Mouse (Mus musculus) limb, embryonic 12.5 days (tissue): ENCODE results near the gene Pxk. TPM values are rescaled to one million over a fixed set of nuclear protein-coding genes. Genes with fewer than 3 reads are reported as not detected.

Experiments
- ATAC-seq: fragments of 200-750 bp; cut with Nextera tagmentation; 2 replicates; pipeline ENCODE4 v1.8.0; 2017; ENCODE audit warnings: low read depth, moderate TSS enrichment; ENCODE audit not compliant: insufficient number of reproducible peaks, insufficient read depth, low FRiP score, low TSS enrichment
- H3K27ac ChIP-seq: fragments of 300-500 bp; sonication (generic); 2 replicates; pipeline ENCODE4 v1.5.1; 2016; ENCODE audit warnings: mild to moderate bottlenecking, moderate library complexity
- H3K27me3 ChIP-seq: fragments of 300-500 bp; sonication (generic); 2 replicates; pipeline ENCODE4 v1.6.1; 2016; ENCODE audit warnings: mild to moderate bottlenecking, moderate library complexity
- H3K36me3 ChIP-seq: fragments of 300-500 bp; sonication (generic); 2 replicates; pipeline ENCODE4 v1.6.1; 2016; ENCODE audit warnings: mild to moderate bottlenecking, moderate library complexity
- H3K4me1 ChIP-seq: fragments of 300-500 bp; sonication (generic); replicated peaks from 2 replicates; pipeline ENCODE4 v1.6.1; 2016
- H3K4me2 ChIP-seq: fragments of 300-500 bp; sonication (generic); 2 replicates; pipeline ENCODE4 v1.6.1; 2016; ENCODE audit warnings: mild to moderate bottlenecking, moderate library complexity
- H3K4me3 ChIP-seq: fragments of 300-500 bp; sonication (generic); replicated peaks from 2 replicates; pipeline ENCODE4 v1.5.1; 2016; ENCODE audit warnings: mild to moderate bottlenecking
- H3K9ac ChIP-seq: fragments of 300-500 bp; sonication (generic); replicated peaks from 2 replicates; pipeline ENCODE4 v1.6.1; 2016; ENCODE audit warnings: mild to moderate bottlenecking, moderate library complexity
- H3K9me3 ChIP-seq: fragments of 300-500 bp; sonication (generic); 2 replicates; pipeline ENCODE4 v1.6.1; 2016; ENCODE audit warnings: mild to moderate bottlenecking, moderate library complexity
- WGBS: fragments of 180-500 bp; shearing (Covaris S2); methylation state at CpG from one replicate; pipeline ENCODE4 v1.1.7; 2016; 5-methylcytosine and 5-hydroxymethylcytosine counted together
- polyA plus RNA-seq: library from polyadenylated mRNA; unstranded; fragments of >200 nt; fragmentation: Nextera tagmentation; extraction: Ambion mirVana; gene quantifications from 2 replicates; pipeline ENCODE4 v1.2.1, GENCODE M21; 2016

Gene Pxk
- polyA plus RNA-seq, 1 experiment from 2014 or later, result 22.8 TPM

DNA sequence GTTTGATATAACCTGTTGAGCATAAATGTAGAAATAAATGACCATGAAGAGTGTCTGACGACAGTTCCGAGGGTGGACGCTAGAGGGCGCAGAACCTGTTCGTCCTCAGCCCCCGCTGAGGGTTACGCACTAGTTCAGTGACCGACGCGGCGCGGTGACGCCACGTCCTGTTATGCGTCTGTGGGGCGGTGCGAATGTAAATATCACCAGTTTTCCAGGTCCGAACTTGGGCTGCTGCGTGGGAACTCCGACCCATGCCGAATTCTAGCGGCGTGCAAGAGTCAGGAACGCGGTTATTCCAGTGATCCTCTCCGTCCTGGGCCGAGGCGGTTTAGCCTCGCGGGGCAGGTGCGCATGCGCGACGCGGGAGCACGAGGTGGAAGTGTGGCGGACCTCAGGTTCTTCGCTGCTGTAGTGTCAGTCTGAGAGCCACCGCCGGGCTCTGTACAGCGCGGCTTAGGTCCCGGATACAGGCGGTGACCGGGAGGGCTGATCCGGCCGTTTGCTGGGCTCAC lies 17.8 kb upstream of the Pxk start, which contains the start of gene Rpp14:
TSS of gene Rpp14 (plus strand) at position 203 of the 515 bp plus-strand sequence.
- no peaks in the 10 kb centered on the region for H3K9me3 ChIP-seq
- H3K27ac ChIP-seq, result peak within 1 kb of the TSS; percentile 96
- peak within 1 kb of the TSS; percentile 88 for H3K4me2 ChIP-seq
- H3K36me3 ChIP-seq, result peaks cover 16% of the 10 kb centered on the region
- ATAC-seq, result peak; percentile 94
- WGBS, result under 1% methylated on average over 47 of the region's 47 CpGs
- H3K4me1 ChIP-seq, result peaks cover 5% of the 10 kb centered on the region
- H3K27me3 ChIP-seq, result no peaks in the 10 kb centered on the region
- H3K4me3 ChIP-seq, result peak within 1 kb of the TSS; percentile 68
- peak within 1 kb of the TSS; percentile 75 for H3K9ac ChIP-seq

DNA sequence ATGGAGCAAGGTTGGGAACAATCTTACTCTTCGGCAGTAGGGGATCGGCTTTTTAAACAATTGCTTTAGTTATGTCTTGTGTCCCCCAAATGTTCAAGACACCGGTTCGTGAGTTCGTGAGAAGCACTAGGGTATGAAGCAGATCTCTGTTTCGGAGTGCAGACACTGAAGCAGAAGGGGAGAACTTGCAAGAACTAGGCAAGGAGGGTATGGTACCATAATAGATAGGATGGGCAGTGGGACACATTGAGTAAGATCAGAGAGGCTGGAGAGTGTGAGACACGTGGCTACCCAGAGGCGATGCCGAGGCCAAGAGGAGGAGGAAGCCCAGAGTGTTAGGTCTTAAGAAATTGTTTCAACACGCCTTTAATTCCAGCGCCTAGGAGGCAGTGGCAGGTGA lies 17.3 kb upstream of the Pxk start:
- Histone ChIP-seq H3K27ac (peak overlapping the region; percentile 96), H3K4me3 (peak overlapping the region; percentile 68), H3K4me2 (peak overlapping the region; percentile 88), H3K4me1 (peaks cover 5% of the 10 kb centered on the region), H3K36me3 (peaks cover 21% of the 10 kb centered on the region), H3K27me3 (no peaks in the 10 kb centered on the region), H3K9ac (peak overlapping the region; percentile 75), H3K9me3 (no peaks in the 10 kb centered on the region)
- ATAC-seq, result no peak
- whole genome bisulfite sequencing, result 4% methylated on average over 11 of the region's 11 CpGs

DNA sequence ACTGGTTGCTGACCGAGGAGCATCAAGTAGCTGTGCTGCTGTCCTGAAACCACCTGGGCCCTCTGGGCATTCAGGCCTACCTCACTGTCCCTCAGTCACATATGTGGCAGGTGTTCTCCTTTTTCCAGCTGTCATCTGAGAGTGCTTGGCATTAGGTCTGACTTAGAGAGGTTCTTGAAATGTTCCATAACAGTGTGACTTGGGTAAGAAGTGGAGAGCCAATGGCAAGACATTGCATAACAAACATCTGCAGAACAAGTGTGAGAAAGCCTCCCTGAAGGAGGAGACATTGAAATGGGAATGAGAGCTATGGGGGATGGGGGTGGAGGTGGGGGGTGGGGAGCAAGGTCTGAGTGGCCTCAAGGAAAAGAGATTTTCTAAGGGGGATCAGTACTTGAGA lies 15.1 kb upstream of the Pxk start:
- WGBS, result 85% methylated on average over 1 of the region's 1 CpGs
- H3K4me3 ChIP-seq, result no peak overlapping the region
- H3K4me1 ChIP-seq, result peaks cover 5% of the 10 kb centered on the region
- peaks cover 43% of the 10 kb centered on the region for H3K36me3 ChIP-seq
- H3K27ac ChIP-seq, result no peak overlapping the region
- no peak overlapping the region; the same call in 1 of the 2 replicates for H3K9ac ChIP-seq
- no peaks in the 10 kb centered on the region for H3K9me3 ChIP-seq
- no peaks in the 10 kb centered on the region for H3K27me3 ChIP-seq
- H3K4me2 ChIP-seq, result no peak overlapping the region
- ATAC-seq, result no peak

DNA sequence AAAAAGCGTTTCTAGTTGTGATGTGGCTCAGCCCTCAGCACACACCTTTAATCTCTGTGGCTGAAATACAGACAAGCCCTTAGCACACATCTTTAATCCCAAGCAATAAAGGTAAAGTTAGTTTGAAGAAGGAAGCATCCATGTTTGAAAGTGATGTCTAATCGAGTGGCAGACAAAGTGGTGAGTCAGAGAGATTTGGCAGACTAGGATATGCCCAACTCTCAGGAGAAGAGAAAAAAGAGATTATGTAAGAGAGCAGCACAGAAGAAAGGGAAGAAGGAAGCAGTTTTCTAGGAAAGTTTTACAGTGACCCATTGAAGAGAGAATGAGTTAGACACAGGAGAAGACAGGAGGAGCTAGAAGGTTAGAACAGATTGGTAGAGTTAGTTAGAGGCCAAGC lies 9.0 kb upstream of the Pxk start:
- H3K4me2 ChIP-seq, result no peak overlapping the region
- WGBS, result 97% methylated on average over 2 of the region's 2 CpGs

DNA sequence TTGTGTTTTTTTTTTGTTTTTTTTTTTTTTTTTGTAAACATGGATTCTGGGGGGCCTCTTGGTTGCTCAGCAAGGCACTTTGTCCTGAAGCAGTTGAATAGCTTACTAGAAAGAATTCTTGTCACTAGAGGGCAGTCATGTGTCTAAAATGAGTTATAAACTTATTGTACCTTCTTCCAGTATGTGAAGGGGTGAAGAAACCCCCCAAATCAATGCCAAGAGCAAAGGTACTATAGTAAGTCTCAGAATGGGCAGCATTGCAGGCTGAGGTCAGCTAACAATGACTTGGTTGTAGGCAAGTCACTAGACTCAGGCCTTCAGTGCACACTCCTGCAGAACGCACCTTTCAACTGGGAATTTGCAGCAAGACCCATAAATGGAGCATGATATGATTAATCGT lies 5.4 kb upstream of the Pxk start:
- no peak overlapping the region for H3K4me3 ChIP-seq
- no peak overlapping the region for H3K4me2 ChIP-seq
- H3K36me3 ChIP-seq, result peaks cover 36% of the 10 kb centered on the region
- H3K27me3 ChIP-seq, result no peaks in the 10 kb centered on the region
- H3K9me3 ChIP-seq, result no peaks in the 10 kb centered on the region
- ATAC-seq, result 0 out of 2 replicates have a peak, but pooled peaks have one; percentile 37
- WGBS, result 93% methylated on average over 2 of the region's 2 CpGs
- H3K27ac ChIP-seq, result no peak overlapping the region
- H3K9ac ChIP-seq, result no peak overlapping the region
- H3K4me1 ChIP-seq, result no peaks in the 10 kb centered on the region

More for the DNA sequence above, 9.0 kb upstream of the Pxk start:
- no peaks in the 10 kb centered on the region for H3K9me3 ChIP-seq
- peaks cover 71% of the 10 kb centered on the region for H3K36me3 ChIP-seq
- no peak for ATAC-seq
- H3K27ac ChIP-seq, result no peak overlapping the region
- H3K4me1 ChIP-seq, result no peaks in the 10 kb centered on the region
- no peak overlapping the region for H3K9ac ChIP-seq
- H3K4me3 ChIP-seq, result no peak overlapping the region
- no peaks in the 10 kb centered on the region for H3K27me3 ChIP-seq

DNA sequence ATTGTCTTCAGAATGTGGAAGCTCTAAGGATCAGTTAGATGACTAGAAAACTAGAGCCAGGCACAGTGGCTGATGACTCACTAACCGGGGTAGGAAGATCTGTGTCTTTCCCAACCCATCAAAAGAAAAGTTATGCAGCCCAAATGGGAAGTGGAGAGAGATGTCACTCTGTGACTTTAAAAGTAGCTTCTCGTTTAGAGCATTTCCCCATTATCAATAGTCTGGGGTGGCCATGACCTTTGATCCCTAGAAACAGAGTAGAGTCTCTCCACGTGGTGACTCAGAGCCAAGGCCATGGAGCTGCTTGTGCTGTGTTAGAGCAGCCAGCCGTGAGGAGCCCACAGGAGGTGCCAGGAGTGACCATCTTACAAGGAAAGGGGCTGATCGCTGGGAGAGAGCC lies 4.6 kb upstream of the Pxk start:
- Histone ChIP-seq H3K36me3 (peaks cover 30% of the 10 kb centered on the region), H3K27me3 (no peaks in the 10 kb centered on the region)
- no peak for ATAC-seq

DNA sequence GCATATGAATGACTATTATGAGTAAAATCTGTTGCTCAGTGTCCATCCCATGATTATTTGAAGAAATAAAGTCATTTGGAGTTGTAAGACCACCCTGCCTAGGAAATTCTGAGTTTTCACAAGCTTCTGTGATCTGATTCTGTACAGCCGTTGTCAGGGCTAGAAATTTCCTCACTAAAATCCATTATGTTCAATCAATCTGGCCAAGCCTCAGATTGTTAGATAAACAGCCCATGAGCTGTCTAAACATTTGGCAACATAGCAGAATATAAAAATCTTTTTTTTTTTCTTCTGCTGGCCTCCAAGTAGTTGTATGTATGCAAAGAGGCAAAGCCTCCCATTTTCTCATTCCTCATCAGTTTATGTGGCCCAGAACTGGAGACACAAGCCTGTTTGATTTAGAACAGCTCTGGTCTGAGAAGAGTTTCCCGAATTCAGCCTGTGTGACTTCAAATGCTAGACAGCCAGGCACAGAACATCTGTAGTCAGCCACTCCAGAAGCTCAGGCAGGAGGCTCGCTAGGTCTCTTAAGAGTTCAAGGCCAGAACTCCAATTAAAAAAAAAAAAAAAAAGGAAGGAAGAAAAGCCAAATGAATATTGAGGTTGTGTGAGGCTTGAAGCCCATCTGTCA lies 3.0 kb upstream of the Pxk start:
- peaks cover 14% of the 10 kb centered on the region for H3K36me3 ChIP-seq
- no peak for ATAC-seq

More for the DNA sequence above, 4.6 kb upstream of the Pxk start:
- Histone ChIP-seq H3K4me2 (no peak overlapping the region), H3K9me3 (no peaks in the 10 kb centered on the region), H3K4me1 (0 out of 2 replicates have a peak, but pooled peaks cover 3% of the 10 kb centered on the region), H3K9ac (no peak overlapping the region), H3K27ac (no peak overlapping the region), H3K4me3 (no peak overlapping the region)
- 60% methylated on average over 5 of the region's 5 CpGs for WGBS

DNA sequence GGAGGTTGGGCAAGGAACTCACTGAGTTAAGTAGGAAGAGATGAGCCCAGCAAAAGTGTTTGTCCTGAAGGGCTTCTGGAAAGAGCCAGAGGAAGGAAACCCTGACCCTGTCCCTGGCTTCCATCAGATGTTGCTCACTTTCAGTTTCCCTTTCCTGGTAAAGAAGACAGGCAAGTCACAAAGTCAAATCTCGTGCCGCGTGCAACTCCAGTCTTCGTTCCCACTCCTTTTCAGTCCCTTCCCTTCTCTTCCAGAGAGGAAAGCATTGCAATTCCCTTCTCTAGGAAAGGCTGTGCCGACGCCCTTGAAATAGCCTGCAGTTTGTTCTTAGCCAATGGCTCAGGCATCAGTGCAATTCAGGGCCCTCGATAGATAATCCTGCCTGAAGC lies 2.5 kb upstream of the Pxk start:
- H3K4me3 ChIP-seq, result no peak overlapping the region
- WGBS, result 67% methylated on average over 7 of the region's 7 CpGs
- no peak for ATAC-seq
- H3K9me3 ChIP-seq, result no peaks in the 10 kb centered on the region
- peaks cover 8% of the 10 kb centered on the region for H3K4me1 ChIP-seq
- no peak overlapping the region for H3K9ac ChIP-seq
- H3K4me2 ChIP-seq, result no peak overlapping the region
- no peaks in the 10 kb centered on the region for H3K27me3 ChIP-seq
- H3K36me3 ChIP-seq, result peaks cover 8% of the 10 kb centered on the region
- no peak overlapping the region for H3K27ac ChIP-seq

More for the DNA sequence above, 3.0 kb upstream of the Pxk start:
- H3K4me1 ChIP-seq, result peaks cover 8% of the 10 kb centered on the region
- H3K9ac ChIP-seq, result no peak overlapping the region
- no peaks in the 10 kb centered on the region for H3K27me3 ChIP-seq
- H3K4me3 ChIP-seq, result no peak overlapping the region
- H3K4me2 ChIP-seq, result no peak overlapping the region
- WGBS, result 60% methylated on average over 3 of the region's 3 CpGs
- H3K9me3 ChIP-seq, result no peaks in the 10 kb centered on the region
- H3K27ac ChIP-seq, result no peak overlapping the region

DNA sequence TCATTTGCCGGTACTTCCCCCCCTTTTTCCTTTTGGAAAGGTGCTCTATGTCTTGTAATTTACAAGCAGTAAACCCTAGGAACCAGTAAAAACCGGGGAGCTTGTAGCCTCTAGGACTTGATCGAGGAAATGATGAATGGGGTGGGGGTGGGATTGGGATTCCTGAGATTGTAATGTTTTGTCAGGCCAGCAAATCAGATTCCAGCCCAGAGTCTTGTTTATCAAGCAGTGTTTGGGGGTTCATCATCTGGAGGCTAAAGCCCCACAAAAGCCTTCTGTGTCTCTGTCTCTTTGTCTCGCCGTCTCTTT lies 630 bp downstream of the Pxk start:
- peaks cover 8% of the 10 kb centered on the region for H3K4me1 ChIP-seq
- 2% methylated on average over 5 of the region's 5 CpGs for WGBS
- H3K27me3 ChIP-seq, result no peaks in the 10 kb centered on the region
- H3K36me3 ChIP-seq, result no peaks in the 10 kb centered on the region
- peak overlapping the region; percentile 69 for H3K27ac ChIP-seq
- H3K9ac ChIP-seq, result peak overlapping the region; percentile 69
- peak overlapping the region; percentile 86 for H3K4me3 ChIP-seq
- H3K9me3 ChIP-seq, result no peaks in the 10 kb centered on the region
- H3K4me2 ChIP-seq, result peak overlapping the region; percentile 65
- ATAC-seq, result peak; percentile 8; the same call in 1 of the 2 replicates

DNA sequence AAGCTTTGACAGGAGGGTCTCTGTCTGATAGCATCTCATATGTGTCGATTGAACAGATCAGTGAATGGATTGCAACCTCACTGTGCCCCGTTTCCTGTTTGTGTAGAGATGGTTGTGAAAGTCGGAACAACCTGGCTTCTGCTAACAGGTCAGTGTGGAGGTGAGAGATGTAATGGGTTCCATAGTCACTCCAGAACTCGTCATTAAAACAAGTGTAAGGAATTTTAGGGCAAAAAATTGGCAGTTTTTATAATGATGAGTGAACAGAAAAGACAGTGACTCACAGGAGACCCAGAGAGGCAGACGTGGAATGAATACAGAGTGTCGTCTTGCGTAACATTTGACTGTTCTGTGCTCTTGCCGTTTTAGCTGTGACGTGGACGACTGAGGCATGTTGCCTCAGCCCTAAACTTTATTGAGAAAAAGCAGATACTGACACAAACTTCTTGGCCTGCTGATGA lies 1.6 kb downstream of the Pxk start:
- H3K4me1 ChIP-seq, result peaks cover 8% of the 10 kb centered on the region
- no peak overlapping the region for H3K27ac ChIP-seq
- ATAC-seq, result no peak
- 65% methylated on average over 10 of the region's 10 CpGs for WGBS
- H3K36me3 ChIP-seq, result no peaks in the 10 kb centered on the region
- no peaks in the 10 kb centered on the region for H3K27me3 ChIP-seq
- H3K4me3 ChIP-seq, result no peak overlapping the region
- no peaks in the 10 kb centered on the region for H3K9me3 ChIP-seq
- peak overlapping the region; percentile 65; the same call in 1 of the 2 replicates for H3K4me2 ChIP-seq
- no peak overlapping the region for H3K9ac ChIP-seq

DNA sequence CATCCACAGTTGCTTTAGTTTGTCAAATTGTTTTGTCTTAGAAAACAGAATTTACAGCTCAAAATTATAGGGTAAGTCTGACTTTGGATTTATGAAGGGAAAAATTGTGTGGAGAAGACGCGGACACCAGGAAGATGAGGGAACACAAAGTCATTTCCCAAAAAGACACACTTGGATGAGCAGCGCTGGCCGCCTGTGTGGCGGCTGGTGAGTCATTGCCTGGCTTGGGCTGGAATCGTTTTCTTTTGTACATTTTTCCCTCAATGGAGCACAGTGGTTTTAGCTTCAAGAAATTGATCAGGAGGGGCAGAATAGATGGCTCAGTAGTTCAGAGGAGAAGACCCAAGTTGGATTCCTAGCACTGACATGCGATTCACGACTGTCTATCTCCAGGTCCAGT lies 3.9 kb downstream of the Pxk start:
- H3K9ac ChIP-seq, result no peak overlapping the region
- no peaks in the 10 kb centered on the region for H3K27me3 ChIP-seq
- WGBS, result 92% methylated on average over 8 of the region's 8 CpGs
- peaks cover 8% of the 10 kb centered on the region for H3K4me1 ChIP-seq
- no peak overlapping the region for H3K4me3 ChIP-seq
- no peak for ATAC-seq
- H3K9me3 ChIP-seq, result no peaks in the 10 kb centered on the region
- H3K36me3 ChIP-seq, result no peaks in the 10 kb centered on the region
- H3K27ac ChIP-seq, result no peak overlapping the region
- no peak overlapping the region for H3K4me2 ChIP-seq

DNA sequence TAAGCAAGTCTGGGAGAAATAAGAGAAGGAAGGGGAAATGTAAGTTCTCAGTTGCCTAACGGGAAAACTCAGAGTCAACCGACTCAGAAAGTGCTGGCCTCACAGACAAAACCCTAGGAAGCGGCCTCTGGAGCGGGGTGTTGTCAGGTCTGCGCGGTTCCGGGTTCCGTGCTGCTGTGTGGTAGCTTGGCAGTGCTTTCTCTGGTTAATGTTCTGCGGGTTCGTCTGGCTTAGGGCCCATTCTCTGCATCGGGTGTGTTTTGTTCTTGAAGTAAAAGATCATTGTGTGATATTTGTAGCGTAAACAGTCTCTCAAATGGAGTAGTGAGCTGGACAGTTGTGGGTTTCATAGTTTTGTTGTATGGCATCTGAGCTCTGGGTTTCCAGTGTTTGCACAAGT lies 4.7 kb downstream of the Pxk start:
- H3K27ac ChIP-seq, result no peak overlapping the region
- H3K4me2 ChIP-seq, result no peak overlapping the region
- H3K4me1 ChIP-seq, result peaks cover 7% of the 10 kb centered on the region
- no peak for ATAC-seq
- no peak overlapping the region for H3K9ac ChIP-seq
- H3K4me3 ChIP-seq, result no peak overlapping the region
- no peaks in the 10 kb centered on the region for H3K9me3 ChIP-seq
- 90% methylated on average over 12 of the region's 12 CpGs for whole genome bisulfite sequencing
- H3K27me3 ChIP-seq, result no peaks in the 10 kb centered on the region
- H3K36me3 ChIP-seq, result 0 out of 2 replicates have a peak, but pooled peaks cover 4% of the 10 kb centered on the region
